Mouse (Mus musculus): Measurements from ENCODE around the gene Gng8. TPM values are rescaled to one million over a fixed set of nuclear protein-coding genes. Genes with fewer than 3 reads are reported as not detected.

Gene Gng8
- polyA plus RNA-seq, 1 experiment from 2014 or later = 1.6 TPM

- H3K4me2 ChIP-seq (ENCODE audit: low read length) = no peak overlapping the region; the same call in 1 of the 2 replicates
- no peaks in the 10 kb centered on the region for H3K9me3 ChIP-seq (ENCODE audit: control insufficient read depth, low read length)
- H3K36me3 ChIP-seq (ENCODE audit: control insufficient read depth, insufficient read depth, low read length) = no peaks in the 10 kb centered on the region
- H3K4me3 ChIP-seq (ENCODE audit: low read length) = no peak overlapping the region
- H3K4me1 ChIP-seq (ENCODE audit: control insufficient read depth, insufficient read depth, low read depth, low read length) = peaks cover 14% of the 10 kb centered on the region
- H3K9ac ChIP-seq (ENCODE audit: low read depth, low read length) = no peak overlapping the region
- ATAC-seq = no peak
- WGBS = 93% methylated on average over 4 of the region's 4 CpGs
- no peak overlapping the region for H3K27ac ChIP-seq (ENCODE audit: low read depth, low read length)
- H3K27me3 ChIP-seq (replicated peaks; ENCODE audit: control insufficient read depth, insufficient read depth, low read length) = no peaks in the 10 kb centered on the region
Observed at GRCm38 (mm10) chr7:16873392-16873791, 18.2 kb upstream of the Gng8 start.

- Histone ChIP-seq H3K36me3 (ENCODE audit: control insufficient read depth, insufficient read depth, low read length) (no peaks in the 10 kb centered on the region), H3K9ac (ENCODE audit: low read depth, low read length) (peak overlapping the region; percentile 41), H3K4me3 (ENCODE audit: low read length) (peak overlapping the region; percentile 84), H3K27ac (ENCODE audit: low read depth, low read length) (peak overlapping the region; percentile 72), H3K27me3 (replicated peaks; ENCODE audit: control insufficient read depth, insufficient read depth, low read length) (no peaks in the 10 kb centered on the region), H3K4me1 (ENCODE audit: control insufficient read depth, insufficient read depth, low read depth, low read length) (peaks cover 14% of the 10 kb centered on the region), H3K4me2 (ENCODE audit: low read length) (peak overlapping the region; percentile 58), H3K9me3 (ENCODE audit: control insufficient read depth, low read length) (no peaks in the 10 kb centered on the region)
- 4% methylated on average over 17 of the region's 17 CpGs for WGBS
- no peak for ATAC-seq
Observed at GRCm38 (mm10) chr7:16874190-16874589, 17.4 kb upstream of the Gng8 start.

- Histone ChIP-seq H3K27me3 (replicated peaks; ENCODE audit: control insufficient read depth, insufficient read depth, low read length) (no peaks in the 10 kb centered on the region), H3K36me3 (ENCODE audit: control insufficient read depth, insufficient read depth, low read length) (no peaks in the 10 kb centered on the region), H3K4me1 (ENCODE audit: control insufficient read depth, insufficient read depth, low read depth, low read length) (peaks cover 13% of the 10 kb centered on the region), H3K4me2 (ENCODE audit: low read length) (peak overlapping the region; percentile 76), H3K27ac (ENCODE audit: low read depth, low read length) (peak overlapping the region; percentile 89), H3K9me3 (ENCODE audit: control insufficient read depth, low read length) (no peaks in the 10 kb centered on the region), H3K9ac (ENCODE audit: low read depth, low read length) (peak overlapping the region; percentile 93; the same call in 1 of the 2 replicates), H3K4me3 (ENCODE audit: low read length) (peak overlapping the region; percentile 84)
- 0% methylated on average over 32 of the region's 33 CpGs for WGBS
- ATAC-seq = peak; percentile 96
Observed at GRCm38 (mm10) chr7:16874756-16875309, 16.8 kb upstream of the Gng8 start.

GRCm38 (mm10) chr7:16875310-16875325, 16.5 kb upstream of the Gng8 start, which contains the start of gene Dact3:
Gene Dact3, plus strand, starts transcription at chr7:16875317.
- WGBS = 0% methylated on average over 1 of the region's 1 CpGs
- H3K9ac ChIP-seq (ENCODE audit: low read depth, low read length) = peak within 1 kb of the TSS; percentile 93
- H3K9me3 ChIP-seq (ENCODE audit: control insufficient read depth, low read length) = no peaks in the 10 kb centered on the region
- H3K27me3 ChIP-seq (replicated peaks; ENCODE audit: control insufficient read depth, insufficient read depth, low read length) = no peaks in the 10 kb centered on the region
- peaks cover 13% of the 10 kb centered on the region for H3K4me1 ChIP-seq (ENCODE audit: control insufficient read depth, insufficient read depth, low read depth, low read length)
- H3K4me2 ChIP-seq (ENCODE audit: low read length) = peak within 1 kb of the TSS; percentile 76
- H3K27ac ChIP-seq (ENCODE audit: low read depth, low read length) = peak within 1 kb of the TSS; percentile 89
- no peak for ATAC-seq
- H3K36me3 ChIP-seq (ENCODE audit: control insufficient read depth, insufficient read depth, low read length) = no peaks in the 10 kb centered on the region
- peak within 1 kb of the TSS; percentile 84 for H3K4me3 ChIP-seq (ENCODE audit: low read length)

- Histone ChIP-seq H3K9me3 (ENCODE audit: control insufficient read depth, low read length) (no peaks in the 10 kb centered on the region), H3K27ac (ENCODE audit: low read depth, low read length) (peak overlapping the region; percentile 89), H3K4me1 (ENCODE audit: control insufficient read depth, insufficient read depth, low read depth, low read length) (peaks cover 13% of the 10 kb centered on the region), H3K36me3 (ENCODE audit: control insufficient read depth, insufficient read depth, low read length) (no peaks in the 10 kb centered on the region), H3K9ac (ENCODE audit: low read depth, low read length) (peak overlapping the region; percentile 93), H3K4me3 (ENCODE audit: low read length) (peak overlapping the region; percentile 84), H3K27me3 (replicated peaks; ENCODE audit: control insufficient read depth, insufficient read depth, low read length) (no peaks in the 10 kb centered on the region), H3K4me2 (ENCODE audit: low read length) (peak overlapping the region; percentile 76)
- ATAC-seq = peak; percentile 55
- 0% methylated on average over 40 of the region's 42 CpGs for WGBS
Observed at GRCm38 (mm10) chr7:16875326-16875725, 16.3 kb upstream of the Gng8 start.

GRCm38 (mm10) chr7:16876006-16876405, 15.6 kb upstream of the Gng8 start:
- no peak for ATAC-seq
- WGBS = 7% methylated on average over 11 of the region's 11 CpGs
- Histone ChIP-seq H3K4me3 (ENCODE audit: low read length) (peak overlapping the region; percentile 84), H3K27ac (ENCODE audit: low read depth, low read length) (no peak overlapping the region), H3K27me3 (replicated peaks; ENCODE audit: control insufficient read depth, insufficient read depth, low read length) (no peaks in the 10 kb centered on the region), H3K36me3 (ENCODE audit: control insufficient read depth, insufficient read depth, low read length) (no peaks in the 10 kb centered on the region), H3K9me3 (ENCODE audit: control insufficient read depth, low read length) (no peaks in the 10 kb centered on the region), H3K4me1 (ENCODE audit: control insufficient read depth, insufficient read depth, low read depth, low read length) (peaks cover 13% of the 10 kb centered on the region), H3K9ac (ENCODE audit: low read depth, low read length) (peak overlapping the region; percentile 93), H3K4me2 (ENCODE audit: low read length) (peak overlapping the region; percentile 76)

- Histone ChIP-seq H3K36me3 (ENCODE audit: control insufficient read depth, insufficient read depth, low read length) (no peaks in the 10 kb centered on the region), H3K4me3 (ENCODE audit: low read length) (peak overlapping the region; percentile 84), H3K27me3 (replicated peaks; ENCODE audit: control insufficient read depth, insufficient read depth, low read length) (no peaks in the 10 kb centered on the region), H3K4me2 (ENCODE audit: low read length) (peak overlapping the region; percentile 76), H3K9me3 (ENCODE audit: control insufficient read depth, low read length) (no peaks in the 10 kb centered on the region), H3K9ac (ENCODE audit: low read depth, low read length) (peak overlapping the region; percentile 93), H3K4me1 (ENCODE audit: control insufficient read depth, insufficient read depth, low read depth, low read length) (peaks cover 13% of the 10 kb centered on the region), H3K27ac (ENCODE audit: low read depth, low read length) (no peak overlapping the region)
- no peak for ATAC-seq
- WGBS = 4% methylated on average over 11 of the region's 13 CpGs
Observed at GRCm38 (mm10) chr7:16876608-16877007, 15.0 kb upstream of the Gng8 start.

- no peaks in the 10 kb centered on the region for H3K36me3 ChIP-seq (ENCODE audit: control insufficient read depth, insufficient read depth, low read length)
- no peak for ATAC-seq
- H3K27ac ChIP-seq (ENCODE audit: low read depth, low read length) = no peak overlapping the region
- 89% methylated on average over 3 of the region's 3 CpGs for WGBS
- no peak overlapping the region for H3K4me3 ChIP-seq (ENCODE audit: low read length)
- no peaks in the 10 kb centered on the region for H3K27me3 ChIP-seq (replicated peaks; ENCODE audit: control insufficient read depth, insufficient read depth, low read length)
- H3K4me1 ChIP-seq (ENCODE audit: control insufficient read depth, insufficient read depth, low read depth, low read length) = peaks cover 13% of the 10 kb centered on the region
- H3K4me2 ChIP-seq (ENCODE audit: low read length) = no peak overlapping the region
- no peaks in the 10 kb centered on the region for H3K9me3 ChIP-seq (ENCODE audit: control insufficient read depth, low read length)
- H3K9ac ChIP-seq (ENCODE audit: low read depth, low read length) = no peak overlapping the region
Observed at GRCm38 (mm10) chr7:16877717-16878116, 13.9 kb upstream of the Gng8 start.

GRCm38 (mm10) chr7:16879796-16880547, 11.6 kb upstream of the Gng8 start:
- H3K36me3 ChIP-seq (ENCODE audit: control insufficient read depth, insufficient read depth, low read length) = peaks cover 5% of the 10 kb centered on the region
- H3K9me3 ChIP-seq (ENCODE audit: control insufficient read depth, low read length) = no peaks in the 10 kb centered on the region; the same call in 1 of the 2 replicates
- H3K27me3 ChIP-seq (replicated peaks; ENCODE audit: control insufficient read depth, insufficient read depth, low read length) = peaks cover 18% of the 10 kb centered on the region
- peaks cover 13% of the 10 kb centered on the region for H3K4me1 ChIP-seq (ENCODE audit: control insufficient read depth, insufficient read depth, low read depth, low read length)
- no peak for ATAC-seq
- H3K4me3 ChIP-seq (ENCODE audit: low read length) = no peak overlapping the region
- H3K9ac ChIP-seq (ENCODE audit: low read depth, low read length) = no peak overlapping the region
- H3K4me2 ChIP-seq (ENCODE audit: low read length) = no peak overlapping the region
- 18% methylated on average over 7 of the region's 9 CpGs for WGBS
- H3K27ac ChIP-seq (ENCODE audit: low read depth, low read length) = no peak overlapping the region

All from hindbrain, embryonic 16.5 days (tissue).